Mouse (Mus musculus): Measurements from ENCODE around the gene Myof.

GRCm38 (mm10) chr19:38033735-38034057 lies 9.7 kb downstream of the Myof start:
- TF ChIP-seq POLR2A (IDR thresholded peaks at IDR 0.05; ENCODE audit: low read depth, low read length) (no peak), CTCF (conservative IDR thresholded peaks at IDR 0.05; ENCODE audit: insufficient read depth, insufficient read length, low read depth, low read length) (no peak)

Measured in kidney, adult 2 months (tissue).